In the genomic region with DNA sequence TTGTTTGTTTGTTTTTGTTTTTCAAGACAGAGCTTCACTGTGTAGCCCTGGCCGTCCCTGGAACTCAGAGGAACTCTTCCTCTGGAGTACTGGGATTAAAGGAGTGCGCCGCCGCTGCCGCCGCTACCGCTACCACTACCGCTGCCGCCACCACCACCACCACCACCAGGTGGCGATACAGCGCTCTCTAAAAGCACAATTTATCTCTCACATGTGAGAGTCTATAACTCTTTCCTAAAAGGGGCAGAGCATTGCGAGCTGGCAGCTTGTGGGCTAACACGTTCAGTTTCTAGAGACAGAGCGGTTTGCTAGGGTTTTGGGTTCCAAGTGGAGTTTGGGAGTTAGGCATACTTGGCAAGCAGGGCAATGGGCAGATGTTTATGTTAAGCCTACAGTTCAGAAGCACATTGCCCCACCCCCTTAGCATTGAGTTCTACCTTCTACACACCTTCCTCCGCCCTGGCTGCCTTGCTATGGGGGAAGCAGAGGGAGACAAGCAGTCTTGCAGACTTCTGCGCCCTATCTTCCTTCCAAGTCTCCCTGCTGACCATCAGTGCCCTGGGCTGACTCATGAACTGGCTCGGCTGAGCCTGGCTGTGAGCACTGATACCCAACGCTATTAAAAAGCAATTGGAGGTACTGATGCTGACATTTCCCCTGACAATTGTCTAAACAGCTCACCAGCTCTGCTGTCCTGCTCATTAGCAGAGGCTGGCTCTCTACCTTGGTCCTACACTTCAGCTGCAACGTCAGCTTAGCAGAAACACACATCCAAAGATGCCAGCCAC, we compare ENCODE assay signal across 8 mouse cellular contexts. TPM values are rescaled to one million over a fixed set of nuclear protein-coding genes. Genes with fewer than 3 reads are reported as not detected.
DNase-seq lines count a peak whose midpoint lies in the region; ATAC-seq and TF ChIP-seq lines count a peak whose summit lies in the region.

No protein-coding gene starts in this region.

- no peaks in the 10 kb centered on the region for H3K36me3 ChIP-seq in forebrain, postnatal 0 days (ENCODE audit: insufficient read depth)
- H3K36me3 ChIP-seq in lung, embryonic 16.5 days (ENCODE audit: control insufficient read depth, insufficient read depth, low read length), result no peaks in the 10 kb centered on the region

- DNase-seq in R1 (ENCODE audit: low read depth, low spot score), result peak; percentile 74
- DNase-seq in cerebellum, adult 2 months, result peak; percentile 68 to 77
- DNase-seq in forebrain, postnatal 0 days, result peak; percentile 93
- peak; percentile 86 for DNase-seq in heart, postnatal 4 days
- DNase-seq in layer of hippocampus, adult 9-11 months, result peak; percentile 51
- DNase-seq in retina, embryonic 14.5 days (ENCODE audit: low spot score), result peak; percentile 96

- H3K4me3 ChIP-seq in cerebellum, adult 2 months (replicated peaks; ENCODE audit: insufficient read depth, low read depth, low read length), result peak overlapping the region; percentile 66
- H3K4me3 ChIP-seq in forebrain, postnatal 0 days (ENCODE audit: low read depth, low read length), result peak overlapping the region; percentile 35
- peak overlapping the region; percentile 44 for H3K4me3 ChIP-seq in lung, embryonic 16.5 days (ENCODE audit: low read length)

- peak; percentile 78 for ATAC-seq in forebrain, postnatal 0 days
- ATAC-seq in lung, embryonic 16.5 days (ENCODE audit: low read depth), result peak; percentile 62
- no peak for ATAC-seq in inflammation-experienced regulatory T-cells, adult 6 months

- H3K27me3 ChIP-seq in cerebellum, adult 2 months (ENCODE audit: control insufficient read depth, insufficient read depth, low read length), result no peaks in the 10 kb centered on the region
- peaks cover 6% of the 10 kb centered on the region for H3K27me3 ChIP-seq in forebrain, postnatal 0 days (ENCODE audit: insufficient read depth, low read length)
- H3K27me3 ChIP-seq in lung, embryonic 16.5 days (ENCODE audit: control insufficient read depth, insufficient read depth, low read depth, low read length), result peaks cover 28% of the 10 kb centered on the region

- no peak for TF ChIP-seq POLR2A in cerebellum, adult 2 months (IDR thresholded peaks at IDR 0.05; ENCODE audit: borderline replicate concordance, insufficient read depth, low read length)

- no peak overlapping the region for H3K9ac ChIP-seq in forebrain, postnatal 0 days
- H3K9ac ChIP-seq in lung, embryonic 16.5 days (ENCODE audit: low read length), result no peak overlapping the region; the same call in 1 of the 2 replicates

- H3K9me3 ChIP-seq in forebrain, postnatal 0 days (ENCODE audit: low read length), result no peaks in the 10 kb centered on the region
- H3K9me3 ChIP-seq in lung, embryonic 16.5 days (ENCODE audit: control insufficient read depth, low read length), result no peaks in the 10 kb centered on the region

- peak; percentile 91 for TF ChIP-seq CTCF in cerebellum, adult 2 months (IDR thresholded peaks at IDR 0.05; ENCODE audit: borderline replicate concordance, insufficient read depth, low read depth, low read length)
- TF ChIP-seq CTCF in forebrain, postnatal 0 days (IDR thresholded peaks at IDR 0.05; ENCODE audit: low read depth), result peak; percentile 93

- peak overlapping the region; percentile 61 for H3K4me2 ChIP-seq in forebrain, postnatal 0 days (ENCODE audit: low read depth)
- H3K4me2 ChIP-seq in lung, embryonic 16.5 days (ENCODE audit: low read depth, low read length), result peak overlapping the region; percentile 62

- H3K27ac ChIP-seq in cerebellum, adult 2 months (ENCODE audit: insufficient read depth, low read length), result no peak overlapping the region
- H3K27ac ChIP-seq in forebrain, postnatal 0 days (ENCODE audit: low read depth, low read length), result no peak overlapping the region
- no peak overlapping the region for H3K27ac ChIP-seq in lung, embryonic 16.5 days (ENCODE audit: low read length)

- 6% methylated on average over 19 of the region's 19 CpGs for WGBS in cerebellum, adult 2 months
- 16% methylated on average over 19 of the region's 19 CpGs for WGBS in forebrain, postnatal 0 days
- 4% methylated on average over 19 of the region's 19 CpGs for WGBS in lung, embryonic 16.5 days

- 0 out of 2 replicates have a peak, but pooled peaks cover 3% of the 10 kb centered on the region for H3K4me1 ChIP-seq in cerebellum, adult 2 months (ENCODE audit: control insufficient read depth, insufficient read depth, low read length)
- H3K4me1 ChIP-seq in forebrain, postnatal 0 days (ENCODE audit: insufficient read depth), result 0 out of 2 replicates have a peak, but pooled peaks cover 7% of the 10 kb centered on the region
- peaks cover 9% of the 10 kb centered on the region for H3K4me1 ChIP-seq in lung, embryonic 16.5 days (replicated peaks; ENCODE audit: control insufficient read depth, insufficient read depth, low read length)

RNA-seq across cellular contexts. Expression of gene Rhou, which starts 24.6 kb away (rescaled TPM):
- 33.4 and 34.9 TPM in 2 replicates for polyA plus RNA-seq in cerebellum, adult 2 months (2012; rRNA removed)
- total RNA-seq in forebrain, postnatal 0 days (2014; rRNA removed), result 41.1 and 52.5 TPM in 2 replicates
- 7.6 and 10.5 TPM in 2 replicates for polyA plus RNA-seq in forebrain, postnatal 0 days (2015; fragmentation: Nextera tagmentation; extraction: Ambion mirVana)
- 10 to 100 TPM; 14.7 to 15.4 TPM for total RNA-seq in heart, postnatal 4 days (2021)
- 7.8 and 8.3 TPM in 2 replicates for polyA plus RNA-seq in lung, embryonic 16.5 days (2015; fragmentation: Nextera tagmentation; extraction: Ambion mirVana)
- not detected for polyA plus RNA-seq in inflammation-experienced regulatory T-cells, adult 6 months (2017; shearing (Covaris generic))
